Mouse (Mus musculus) cerebral cortex, adult 2 months (tissue): ENCODE measurements around the gene Tenm1.

Experiments used
- WGBS: fragments of 180-500 bp; shearing (Covaris S2); methylation state at CpG from one replicate; pipeline ENCODE4 v1.1.7; 2018; 5-methylcytosine and 5-hydroxymethylcytosine counted together

The Tenm1 gene

GRCm38 (mm10) chrX:42718078-42718785 lies 710.7 kb downstream of the Tenm1 start:
- WGBS: 75% methylated on average over 3 of the region's 3 CpGs

- WGBS: 60% methylated on average over 3 of the region's 3 CpGs
Measured at GRCm38 (mm10) chrX:42700291-42700690, 728.6 kb downstream of the Tenm1 start.

- 60% methylated on average over 3 of the region's 3 CpGs for WGBS
Measured at GRCm38 (mm10) chrX:42647131-42647530, 781.8 kb downstream of the Tenm1 start.

GRCm38 (mm10) chrX:42580521-42580920 lies 848.4 kb downstream of the Tenm1 start:
- WGBS: 80% methylated on average over 2 of the region's 2 CpGs

- 78% methylated on average over 4 of the region's 4 CpGs for WGBS
Measured at GRCm38 (mm10) chrX:42558683-42559082, 870.2 kb downstream of the Tenm1 start.

GRCm38 (mm10) chrX:42557284-42557683 lies 871.6 kb downstream of the Tenm1 start:
- WGBS: 12% methylated on average over 7 of the region's 7 CpGs

- WGBS: 67% methylated on average over 4 of the region's 4 CpGs
Measured at GRCm38 (mm10) chrX:42548513-42548912, 880.4 kb downstream of the Tenm1 start.

GRCm38 (mm10) chrX:42545076-42545475 lies 883.9 kb downstream of the Tenm1 start:
- 93% methylated on average over 1 of the region's 1 CpGs for WGBS

GRCm38 (mm10) chrX:42540756-42541053 lies 888.2 kb downstream of the Tenm1 start:
- 1% methylated on average over 5 of the region's 5 CpGs for WGBS

- WGBS: 9% methylated on average over 3 of the region's 3 CpGs
Measured at GRCm38 (mm10) chrX:42540030-42540755, 888.7 kb downstream of the Tenm1 start.

GRCm38 (mm10) chrX:42530703-42531102 lies 898.2 kb downstream of the Tenm1 start:
- 40% methylated on average over 4 of the region's 4 CpGs for WGBS

- WGBS: 83% methylated on average over 2 of the region's 2 CpGs
Measured at GRCm38 (mm10) chrX:42522868-42523267, 906.1 kb downstream of the Tenm1 start.

- WGBS: 83% methylated on average over 2 of the region's 2 CpGs
Measured at GRCm38 (mm10) chrX:42511105-42511504, 917.8 kb downstream of the Tenm1 start.

- 81% methylated on average over 13 of the region's 13 CpGs for WGBS
Measured at GRCm38 (mm10) chrX:42502291-42503043, 926.5 kb downstream of the Tenm1 start, which contains the start of gene Sh2d1a. Gene Sh2d1a (plus strand): TSS chrX:42502453.

GRCm38 (mm10) chrX:42490336-42490735 lies 938.6 kb downstream of the Tenm1 start:
- 75% methylated on average over 8 of the region's 8 CpGs for WGBS

- WGBS: 96% methylated on average over 16 of the region's 16 CpGs
Measured at GRCm38 (mm10) chrX:42489446-42489845, 939.5 kb downstream of the Tenm1 start, which contains the start of gene Tex13c2. Gene Tex13c2 (plus strand): TSS chrX:42489691.
